Mouse (Mus musculus): ENCODE data around the gene Thoc5.

Gene Thoc5

DNA sequence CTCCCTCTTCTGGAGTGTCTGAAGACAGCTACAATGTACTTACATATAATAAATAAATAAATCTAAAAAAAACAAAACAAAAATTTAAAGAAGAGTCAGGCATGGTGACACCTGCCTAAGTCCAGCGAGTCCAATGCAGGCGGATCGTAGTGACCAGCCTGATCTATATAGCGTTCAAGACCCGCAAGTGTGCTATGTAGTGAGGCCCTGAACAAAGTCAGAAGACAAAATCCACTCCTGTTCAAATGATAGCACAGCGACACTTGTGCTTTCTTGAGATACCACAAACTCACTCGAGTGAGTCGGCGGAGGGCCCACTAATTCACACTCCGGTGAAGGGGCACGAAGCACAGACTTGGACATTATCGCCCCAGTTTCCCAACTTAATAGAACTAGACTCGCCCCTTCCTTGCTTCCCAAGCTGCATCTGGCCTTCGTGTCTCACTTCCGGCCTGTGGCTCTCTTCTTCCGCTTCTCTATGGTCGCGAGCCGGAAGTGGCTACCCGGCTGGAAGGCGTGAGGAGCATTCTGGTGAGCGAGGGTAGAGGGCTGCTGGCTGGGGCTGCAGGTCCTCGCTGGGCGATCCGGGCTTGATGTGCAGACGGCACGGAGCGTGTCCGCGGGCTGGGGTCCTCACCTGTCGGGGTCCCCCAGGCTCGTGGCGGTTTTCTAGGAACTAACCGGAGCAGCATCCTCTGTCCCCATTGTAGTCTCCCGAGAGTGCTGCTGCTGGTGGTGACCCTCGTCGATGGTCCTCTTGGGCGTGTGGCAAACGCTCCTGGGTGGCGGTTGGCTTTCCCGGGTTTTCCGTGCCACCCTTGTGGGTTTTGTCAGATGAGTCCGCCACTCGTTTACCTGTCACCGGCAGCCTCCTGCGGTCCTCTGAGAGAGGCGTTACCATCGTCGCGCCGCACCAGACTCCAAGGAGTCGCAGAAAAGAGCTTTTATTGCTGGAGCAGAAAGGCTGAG is at the start of gene Thoc5:
Gene Thoc5 (plus strand): TSS at position 473 of the 969 bp plus-strand sequence.
- peak; percentile 83 for DNase-seq

DNA sequence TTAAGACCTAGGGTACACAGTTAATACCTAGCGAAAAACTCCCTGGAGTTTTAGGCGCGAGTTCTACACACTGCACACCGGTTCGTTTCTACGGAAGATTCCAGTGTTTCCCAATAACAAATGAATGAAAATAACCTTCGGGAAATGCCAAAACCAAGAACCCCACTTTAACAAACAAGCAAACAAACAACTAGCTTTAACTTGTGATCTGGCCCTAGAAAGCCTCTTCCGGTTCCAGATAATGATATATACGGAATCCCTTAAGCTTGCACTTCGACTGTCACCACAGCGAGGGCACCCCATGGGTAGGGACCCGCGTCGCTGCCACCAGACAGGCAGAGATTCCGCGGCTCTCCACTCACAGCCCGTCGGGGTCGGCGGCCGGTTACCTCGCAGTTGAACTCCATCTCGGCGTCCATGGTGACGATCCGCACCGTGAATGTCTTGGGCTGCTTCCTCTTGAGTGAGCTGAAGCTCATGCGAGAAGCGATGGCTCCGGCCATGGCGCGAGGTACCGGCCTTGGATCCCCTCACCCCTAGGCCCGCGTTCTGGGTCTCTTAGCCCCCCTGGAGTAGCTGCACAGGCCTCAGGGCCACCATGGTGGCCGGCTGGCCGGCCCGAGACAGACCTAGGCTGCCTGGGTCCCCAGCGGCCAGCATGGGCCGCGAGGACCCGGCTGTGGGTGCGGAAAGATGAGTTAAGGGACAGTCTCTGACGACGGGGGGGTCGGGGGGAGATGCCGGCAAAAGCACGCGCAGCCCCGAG is 46.5 kb upstream of the Thoc5 start:
- peak; percentile 63 for DNase-seq

DNA sequence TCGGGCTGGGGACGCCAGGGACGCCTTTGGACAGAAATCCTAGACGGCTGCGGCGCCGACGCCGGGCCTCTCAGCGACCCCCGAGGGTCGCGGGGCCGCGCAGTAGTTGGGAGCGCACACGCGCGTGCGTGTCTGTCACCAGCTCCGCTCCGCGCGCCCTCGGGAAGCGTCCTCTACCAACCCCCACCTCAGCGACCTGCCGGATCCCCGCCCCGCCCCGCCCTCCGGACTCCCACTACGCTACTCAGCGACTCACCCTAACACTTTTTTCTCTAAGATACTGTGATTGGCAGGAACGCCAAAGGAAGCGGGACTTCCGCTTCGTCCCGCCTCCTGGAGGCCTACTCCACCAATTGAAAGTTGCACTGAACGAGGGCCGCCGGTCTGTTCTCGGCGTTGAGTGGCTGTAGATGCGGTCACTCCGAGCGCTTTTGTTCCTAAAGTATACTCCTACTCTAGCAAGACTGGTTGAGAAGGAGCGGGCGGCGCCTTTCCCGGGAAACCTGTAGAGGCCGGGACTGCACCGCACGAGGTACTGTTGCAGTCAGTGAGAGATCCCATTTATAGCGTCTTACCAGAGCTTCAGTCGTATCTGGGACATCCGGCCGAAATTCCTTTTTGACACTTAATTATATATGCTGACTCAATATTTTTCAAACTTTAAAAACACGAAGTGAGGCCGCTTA is 45.7 kb upstream of the Thoc5 start, which contains the start of gene Nf2:
Gene Nf2 (minus strand): TSS at position 279 of the 686 bp plus-strand sequence.
- peak; percentile 98 for DNase-seq

DNA sequence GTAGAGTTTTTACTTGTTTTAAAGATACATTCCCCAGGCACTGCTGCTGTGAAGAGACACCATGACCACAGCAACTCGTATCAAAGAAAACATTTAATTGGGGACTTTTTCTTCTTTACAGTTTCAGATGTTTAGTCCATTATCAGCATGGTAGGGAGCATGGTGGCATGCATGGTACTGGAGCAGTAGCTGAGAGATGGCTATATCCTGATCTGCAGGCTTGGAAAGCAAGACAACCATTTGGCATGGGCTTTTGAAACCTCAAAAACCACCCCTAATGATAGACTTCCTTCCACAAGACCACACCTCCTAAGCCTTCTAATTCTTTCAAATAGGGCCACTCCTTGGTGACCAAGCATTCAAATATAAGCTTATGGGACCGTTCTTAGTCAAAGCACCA is 44.7 kb upstream of the Thoc5 start:
- no peak for DNase-seq

DNA sequence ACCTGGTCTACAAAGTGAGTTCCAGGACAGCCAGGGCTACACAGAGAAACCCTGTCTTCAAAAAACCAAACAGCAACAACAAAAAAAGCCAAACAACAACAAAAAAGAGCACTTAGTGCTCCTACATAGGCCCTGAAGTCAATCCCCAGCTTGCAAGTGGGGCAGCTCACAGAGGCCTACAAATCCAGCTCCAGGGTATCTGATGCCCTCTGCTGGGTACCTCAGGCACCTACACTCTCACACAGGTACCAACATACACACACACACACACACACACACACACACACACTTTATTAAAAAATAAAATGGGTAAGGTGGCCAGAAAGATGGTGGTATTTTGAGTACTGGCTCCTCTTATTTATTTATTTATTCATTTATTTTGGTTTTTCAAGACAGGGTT is 42.1 kb upstream of the Thoc5 start:
- no peak for DNase-seq

DNA sequence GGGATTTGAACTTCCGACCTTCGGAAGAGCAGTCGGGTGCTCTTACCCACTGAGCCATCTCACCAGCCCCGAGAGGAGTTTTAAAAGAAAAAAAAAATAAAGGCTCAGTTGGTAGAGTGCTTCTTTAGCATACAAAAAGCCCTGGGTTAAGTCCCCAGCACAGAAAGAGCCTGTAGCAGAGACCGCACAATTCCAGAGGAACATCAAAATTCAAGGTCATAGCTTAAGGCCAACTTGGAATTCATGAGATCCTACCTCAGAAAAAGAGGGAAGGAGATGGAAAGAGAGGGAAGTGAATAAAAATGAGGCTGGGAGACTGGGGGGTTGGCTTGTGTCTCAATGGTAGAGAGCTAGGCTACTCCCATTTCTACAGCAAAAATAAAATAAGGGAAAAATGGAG is 40.9 kb upstream of the Thoc5 start:
- no peak for DNase-seq

DNA sequence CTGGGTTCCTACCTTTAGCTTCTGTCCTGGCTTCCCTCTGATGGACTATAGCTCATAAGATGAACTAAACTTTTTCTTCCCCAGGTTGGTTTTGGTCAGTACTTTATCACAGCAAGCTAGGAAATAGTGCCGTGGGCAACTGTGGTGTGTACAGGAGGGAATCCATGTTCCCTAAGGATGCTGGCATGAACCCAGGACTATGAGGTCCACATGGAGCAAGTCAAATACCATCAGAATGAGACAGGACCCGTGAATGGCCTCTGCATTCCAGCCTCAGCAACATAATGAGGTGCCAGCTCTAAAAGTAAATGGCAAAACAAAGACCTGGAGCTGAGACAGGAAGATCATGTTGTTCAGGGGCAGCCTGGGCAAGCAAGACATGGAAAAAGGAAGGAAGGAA is 36.7 kb upstream of the Thoc5 start:
- DNase-seq: no peak

DNA sequence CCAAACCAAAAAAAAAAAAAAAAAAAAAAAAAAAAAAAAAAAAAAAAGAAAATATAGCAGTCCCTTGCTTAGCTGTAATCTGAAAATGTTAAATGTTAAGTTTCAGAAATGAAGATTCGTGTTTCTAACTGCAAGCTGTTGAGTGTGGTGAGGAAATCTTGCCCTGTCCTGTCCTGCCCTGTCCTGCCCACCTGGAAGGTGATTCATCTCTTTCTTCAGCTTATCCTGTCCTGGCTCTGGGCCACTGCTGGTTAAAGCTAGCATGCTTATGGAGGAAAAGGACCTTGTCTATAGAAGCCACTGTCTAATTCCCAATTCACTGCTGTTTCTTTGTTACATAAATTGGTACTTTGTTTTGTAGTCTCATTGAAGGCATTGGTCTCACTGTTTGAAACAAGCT is 34.1 kb upstream of the Thoc5 start:
- no peak for DNase-seq

DNA sequence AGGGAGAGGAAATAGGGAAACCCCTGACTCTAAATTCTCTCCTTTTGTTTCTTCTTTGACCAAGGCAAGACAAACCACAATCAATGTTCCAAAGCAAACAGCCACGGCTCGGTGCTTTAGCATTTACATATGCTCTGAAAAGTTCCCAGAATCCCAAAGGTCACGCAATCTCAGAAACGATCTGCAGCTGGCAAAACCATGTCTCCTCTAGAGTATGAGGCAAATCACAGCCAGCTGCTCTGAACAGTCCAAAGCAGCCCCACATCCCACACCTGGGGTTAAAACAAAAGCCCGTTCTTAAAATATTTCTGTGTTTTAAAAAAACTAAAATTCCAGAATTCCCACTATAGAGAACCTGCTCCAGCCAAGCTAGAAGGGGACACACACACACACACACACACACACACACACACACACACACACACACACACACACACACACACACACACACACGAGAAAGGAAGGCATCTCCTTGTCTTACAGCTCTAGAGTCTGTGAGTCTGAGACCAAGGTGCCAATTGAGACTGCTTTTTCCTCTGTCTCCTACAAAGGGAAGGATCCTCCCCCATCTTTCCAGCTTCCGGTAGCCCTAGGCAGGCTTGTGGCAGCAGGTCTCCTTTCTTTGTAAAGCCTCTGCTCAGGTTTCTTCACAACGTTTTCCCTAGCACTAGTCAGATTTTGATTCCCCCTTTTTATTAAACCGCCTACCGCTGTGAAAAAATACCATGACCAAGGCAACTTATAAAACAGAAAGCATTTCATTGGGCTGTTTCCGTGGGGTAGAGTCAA is 33.1 kb upstream of the Thoc5 start:
- DNase-seq: no peak

DNA sequence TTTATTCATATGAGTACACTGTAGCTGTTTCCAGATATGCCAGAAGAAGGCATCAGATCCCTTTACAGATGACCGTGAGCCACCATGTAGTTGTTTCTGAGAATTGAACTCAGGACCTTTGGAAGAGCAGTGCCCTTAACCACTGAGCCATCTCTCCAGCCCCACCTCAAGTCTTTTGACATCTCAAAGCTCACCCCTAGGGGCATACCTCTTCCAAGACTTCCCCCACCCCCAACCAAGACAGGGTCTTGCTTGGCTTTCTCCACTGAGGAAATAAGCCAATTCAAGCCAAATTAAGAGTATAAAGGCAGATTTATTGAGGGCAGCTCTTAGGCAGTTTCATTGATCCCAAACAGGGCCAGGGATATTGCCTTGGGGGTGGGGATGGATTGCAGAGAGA is 32.4 kb upstream of the Thoc5 start:
- no peak for DNase-seq

DNA sequence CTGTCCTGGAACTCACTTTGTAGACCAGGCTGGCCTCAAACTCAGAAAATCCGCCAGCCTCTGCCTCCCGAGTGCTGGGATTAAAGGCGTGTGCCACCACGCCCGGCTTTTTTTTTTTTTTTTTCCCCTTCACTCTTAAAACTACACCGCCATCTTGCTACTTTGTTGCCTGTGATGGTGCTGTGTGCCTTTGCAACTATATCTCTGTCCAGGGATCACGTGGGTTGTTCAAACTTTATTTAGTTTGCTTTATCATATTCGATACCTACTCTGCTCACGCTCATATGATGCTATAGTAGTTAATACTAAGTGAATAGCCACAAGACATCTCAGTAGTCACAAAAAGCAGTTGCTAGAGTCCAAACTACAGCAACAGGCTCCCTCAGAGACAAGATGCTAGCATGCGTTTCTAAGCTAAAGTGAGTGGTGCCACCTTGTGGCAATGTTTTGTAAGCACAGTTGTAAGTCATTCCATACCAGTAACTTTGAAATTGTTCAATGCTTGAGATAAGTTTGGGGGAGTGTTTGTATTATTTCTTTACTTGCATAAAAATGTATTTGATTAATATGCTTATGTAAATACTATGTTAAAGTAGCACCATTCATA is 29.4 kb upstream of the Thoc5 start:
- peak; percentile 65 for DNase-seq

DNA sequence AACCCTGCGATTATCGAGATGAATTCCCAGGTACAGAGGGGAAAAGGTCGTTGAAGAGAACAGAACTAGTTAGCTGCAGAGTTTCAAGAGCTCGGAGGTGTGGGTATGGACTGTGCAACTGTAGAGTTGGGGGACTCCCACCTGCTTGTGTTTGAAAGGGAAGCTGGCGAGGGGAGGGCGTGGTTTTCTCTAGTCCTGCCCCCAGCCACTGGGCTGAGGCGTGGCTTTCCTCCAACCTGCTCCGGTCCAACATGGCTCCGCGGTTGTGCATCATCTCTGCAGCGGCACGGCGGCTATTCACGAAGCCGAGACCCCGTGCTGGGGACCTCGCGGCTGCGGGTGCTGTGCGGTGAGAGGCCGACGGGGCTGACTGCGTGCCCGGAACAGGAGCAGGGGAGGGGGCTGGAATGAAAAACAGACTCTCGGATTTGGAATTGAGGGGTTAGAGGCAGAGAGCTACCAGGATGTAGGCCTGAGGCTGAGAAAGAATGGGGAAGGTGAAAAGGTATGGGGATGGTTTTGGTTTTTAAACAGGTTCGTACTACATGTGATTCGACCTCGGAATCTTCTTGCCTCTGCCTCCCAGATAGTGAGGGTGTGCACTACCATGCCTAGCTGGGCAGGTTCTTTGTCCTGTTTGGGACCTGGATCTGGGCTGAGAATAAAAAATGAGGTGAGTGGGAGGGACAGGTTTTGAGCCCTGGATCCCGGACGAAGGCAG is 21.2 kb upstream of the Thoc5 start, which contains the start of gene Nipsnap1:
Gene Nipsnap1 (plus strand): TSS at position 197 of the 721 bp plus-strand sequence.
- DNase-seq: peak; percentile 89

DNA sequence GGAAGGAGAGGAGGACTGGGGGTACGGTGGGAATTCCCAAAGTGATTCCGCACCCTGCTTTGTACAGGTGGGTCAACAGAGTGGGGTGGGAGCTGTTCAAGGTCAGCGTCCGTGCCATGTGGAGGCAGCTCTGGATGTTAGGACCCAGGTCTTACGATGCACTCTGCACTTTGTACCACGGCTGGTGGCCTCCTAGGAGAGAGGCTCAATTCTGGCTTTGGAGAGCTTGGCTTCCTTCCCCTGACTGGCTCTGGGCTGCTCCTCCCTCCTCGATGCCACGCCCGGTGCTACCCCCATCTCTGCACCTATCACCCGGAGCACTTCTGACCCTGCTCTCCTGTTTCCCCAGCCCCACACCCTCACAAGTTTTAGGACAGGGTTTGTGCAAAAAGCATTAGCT is 20.6 kb upstream of the Thoc5 start:
- peak; percentile 74 for DNase-seq

DNA sequence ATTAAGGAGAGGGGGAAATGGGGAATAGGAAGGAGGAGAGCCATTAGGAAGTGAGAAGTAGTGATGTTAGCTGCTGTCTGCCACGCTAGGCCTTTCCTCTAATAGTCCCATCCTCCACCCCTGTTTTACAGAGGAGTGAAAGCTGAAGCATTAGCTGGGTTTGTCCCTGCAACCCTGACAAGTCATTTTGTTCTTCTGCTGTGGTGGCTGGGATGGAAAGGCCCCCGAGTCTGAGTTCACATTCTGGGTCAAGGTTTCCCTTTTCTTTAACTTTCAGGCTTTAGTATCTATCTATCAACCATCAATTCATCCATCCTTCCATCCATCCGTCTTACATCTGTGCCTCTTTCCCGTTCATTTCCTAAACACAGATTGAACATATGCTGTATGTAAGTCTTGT is 14.0 kb upstream of the Thoc5 start:
- no peak for DNase-seq

DNA sequence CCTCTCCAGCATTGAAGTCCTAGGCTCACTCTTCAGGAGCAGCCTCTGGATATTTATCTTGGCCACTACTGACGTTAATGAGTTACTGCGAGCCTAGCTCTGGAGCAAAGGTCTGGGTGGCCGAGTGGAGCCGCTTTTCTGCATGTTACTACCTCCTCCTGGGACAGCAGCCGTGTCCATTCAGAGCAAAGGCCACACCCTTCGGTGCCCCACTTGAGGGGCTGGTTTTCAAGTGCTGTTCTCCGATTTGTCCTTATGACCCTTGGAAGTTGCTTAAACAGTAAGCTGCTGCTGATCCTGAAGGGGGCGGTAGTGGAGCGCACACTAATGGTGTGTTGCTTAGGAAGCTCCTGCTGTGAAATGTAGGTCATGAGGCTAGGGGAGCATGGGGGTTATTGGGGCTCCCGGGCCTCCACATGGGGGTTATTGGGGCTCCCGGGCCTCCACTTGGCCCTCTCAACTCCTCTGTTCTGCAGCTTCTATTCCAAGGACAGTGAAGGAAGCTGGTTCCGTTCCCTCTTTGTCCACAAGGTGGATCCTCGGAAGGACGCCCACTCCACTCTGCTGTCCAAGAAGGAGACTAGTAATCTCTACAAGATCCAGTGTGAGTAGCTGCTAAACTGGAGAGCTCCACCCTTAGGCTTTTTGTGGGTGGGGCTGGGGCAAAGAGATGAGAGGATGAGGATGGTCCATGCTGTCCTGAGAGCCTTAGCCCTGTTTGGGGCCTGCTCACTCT is 12.1 kb upstream of the Thoc5 start:
- peak; percentile 75 for DNase-seq

DNA sequence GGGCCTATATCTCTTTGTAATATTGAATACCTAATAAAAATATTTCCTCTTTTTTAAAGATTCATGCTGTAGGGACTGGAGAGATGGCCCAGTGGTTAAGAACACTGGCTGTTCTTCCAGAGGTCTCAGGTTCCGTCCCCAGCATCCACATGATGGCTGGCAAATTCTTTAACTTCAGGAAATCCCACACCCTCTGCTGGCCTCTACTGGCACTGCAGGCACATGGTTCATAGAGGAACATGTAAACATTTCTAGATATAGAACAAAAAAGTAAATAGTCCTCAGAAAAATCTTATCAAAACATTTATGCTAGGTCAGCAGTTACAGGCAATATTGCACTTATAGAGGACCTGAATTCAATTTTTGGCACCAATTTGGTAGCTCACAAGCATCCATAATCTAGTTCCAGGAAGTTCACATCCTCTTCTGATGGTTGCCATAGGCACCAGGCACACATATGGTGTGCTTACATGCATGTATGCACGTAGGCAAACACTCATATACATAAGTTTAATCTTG is 9.7 kb upstream of the Thoc5 start:
- DNase-seq: peak; percentile 76

DNA sequence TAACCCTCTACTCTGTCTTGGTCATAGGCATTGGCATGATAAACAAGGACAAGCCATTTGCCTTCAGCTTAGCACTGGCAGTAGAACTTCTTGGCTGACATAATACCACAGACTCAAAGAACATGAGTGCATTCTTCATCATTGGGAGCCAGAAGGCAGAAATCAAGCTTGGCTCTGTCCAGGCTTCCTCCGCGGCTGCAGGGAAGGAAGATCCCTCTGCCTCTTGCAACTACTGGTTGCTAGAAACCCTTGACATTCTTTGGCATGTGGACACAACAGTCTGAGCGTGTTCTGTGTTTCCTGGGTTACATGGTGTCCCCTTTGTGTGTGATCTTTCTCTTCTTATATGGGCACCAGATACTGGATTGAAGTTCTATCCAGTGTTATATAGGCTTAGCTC is 8.1 kb upstream of the Thoc5 start:
- no peak for DNase-seq

DNA sequence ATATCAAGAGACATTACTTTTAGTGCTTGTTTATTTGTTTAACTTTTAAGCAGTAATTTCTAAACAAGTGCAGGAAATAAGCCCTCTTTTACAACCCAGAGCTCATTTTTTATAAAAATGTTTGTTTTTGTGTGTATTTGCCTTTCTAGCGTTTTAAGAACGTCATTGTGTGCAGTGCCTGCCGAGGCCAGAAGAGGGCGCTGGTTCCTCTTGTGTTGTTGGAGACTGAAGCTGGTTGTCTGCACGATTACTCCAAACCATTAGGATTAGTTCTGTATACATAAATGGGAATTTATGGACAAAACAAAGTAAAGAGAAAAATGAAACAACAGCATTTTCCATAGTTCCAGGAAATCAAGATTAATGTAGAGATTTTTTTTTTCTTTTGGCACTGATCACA is 5.3 kb downstream of the Thoc5 start:
- DNase-seq: peak; percentile 28

DNA sequence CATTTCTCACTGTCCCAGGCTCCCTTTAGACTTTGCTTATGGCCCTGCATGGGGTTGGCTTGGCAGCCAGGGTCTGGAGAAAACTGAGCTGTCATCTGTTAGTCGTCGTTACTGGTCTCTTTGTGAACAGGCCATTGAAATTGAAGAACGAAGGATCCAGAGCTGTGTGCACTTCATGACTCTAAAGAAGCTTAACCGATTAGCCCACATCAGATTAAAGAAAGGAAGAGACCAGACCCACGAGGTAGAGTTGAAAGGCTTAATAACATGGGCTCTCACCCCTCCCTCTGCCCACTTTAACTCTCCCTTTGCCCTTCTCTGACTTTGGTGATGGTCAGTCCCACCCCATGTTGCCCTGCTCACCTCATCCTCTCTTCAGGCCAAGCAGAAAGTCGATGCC is 6.8 kb downstream of the Thoc5 start:
- no peak for DNase-seq

DNA sequence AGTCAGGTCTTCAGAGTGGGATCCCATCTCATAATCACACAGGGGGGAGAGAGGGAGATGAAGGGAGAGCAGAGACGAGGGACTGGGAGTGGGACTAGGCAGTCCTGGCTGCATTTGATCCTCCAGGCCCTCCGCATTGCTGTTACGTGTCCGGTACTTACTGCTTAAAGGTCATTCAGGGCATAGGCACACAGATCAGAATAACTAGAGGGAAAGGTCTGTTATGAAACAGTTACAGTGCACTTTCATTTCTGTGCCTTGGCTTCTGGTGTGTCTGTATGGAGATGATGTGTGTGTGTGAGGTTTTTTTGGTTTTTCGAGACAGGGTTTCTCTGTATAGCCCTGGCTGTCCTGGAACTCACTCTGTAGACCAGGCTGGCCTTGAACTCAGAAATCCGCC is 11.1 kb downstream of the Thoc5 start:
- DNase-seq: no peak

All from kidney, adult 18-20 months (tissue).